Mouse (Mus musculus) adrenal gland, postnatal 14 days (tissue): ENCODE results near the gene Fam43a. TPM values are rescaled to one million over a fixed set of nuclear protein-coding genes. Genes with fewer than 3 reads are reported as not detected.

ENCODE experiments used
- DNase-seq: peaks from one replicate; pipeline ENCODE4 v3.0.0; 2021; ENCODE audit warnings: mixed read lengths
- long read RNA-seq, 2 experiments: library from polyadenylated mRNA; stranded (forward); transcript quantifications; one replicate each; pipeline ENCODE4 v2.0.0; 2021
- total RNA-seq: library from RNA; stranded (reverse); gene quantifications from 2 replicates; pipeline ENCODE4 v1.2.3, GENCODE M21; 2021

The Fam43a gene
- 33.6 and 48.4 TPM in 2 replicates for total RNA-seq
- long read RNA-seq, experiment 1, transcript Fam43a-201 (1 exons, 3,075 nt): major isoform, 26 of 26 reads
- long read RNA-seq, experiment 1, partial matches to known transcripts: 0 of 26 reads
- long read RNA-seq, experiment 1, other reads (novel, unspliced or antisense): 0 of 26 reads
- long read RNA-seq, experiment 2, transcript Fam43a-201 (1 exons, 3,075 nt): major isoform, 24 of 24 reads
- long read RNA-seq, experiment 2, partial matches to known transcripts: 0 of 24 reads
- long read RNA-seq, experiment 2, other reads (novel, unspliced or antisense): 0 of 24 reads

DNA sequence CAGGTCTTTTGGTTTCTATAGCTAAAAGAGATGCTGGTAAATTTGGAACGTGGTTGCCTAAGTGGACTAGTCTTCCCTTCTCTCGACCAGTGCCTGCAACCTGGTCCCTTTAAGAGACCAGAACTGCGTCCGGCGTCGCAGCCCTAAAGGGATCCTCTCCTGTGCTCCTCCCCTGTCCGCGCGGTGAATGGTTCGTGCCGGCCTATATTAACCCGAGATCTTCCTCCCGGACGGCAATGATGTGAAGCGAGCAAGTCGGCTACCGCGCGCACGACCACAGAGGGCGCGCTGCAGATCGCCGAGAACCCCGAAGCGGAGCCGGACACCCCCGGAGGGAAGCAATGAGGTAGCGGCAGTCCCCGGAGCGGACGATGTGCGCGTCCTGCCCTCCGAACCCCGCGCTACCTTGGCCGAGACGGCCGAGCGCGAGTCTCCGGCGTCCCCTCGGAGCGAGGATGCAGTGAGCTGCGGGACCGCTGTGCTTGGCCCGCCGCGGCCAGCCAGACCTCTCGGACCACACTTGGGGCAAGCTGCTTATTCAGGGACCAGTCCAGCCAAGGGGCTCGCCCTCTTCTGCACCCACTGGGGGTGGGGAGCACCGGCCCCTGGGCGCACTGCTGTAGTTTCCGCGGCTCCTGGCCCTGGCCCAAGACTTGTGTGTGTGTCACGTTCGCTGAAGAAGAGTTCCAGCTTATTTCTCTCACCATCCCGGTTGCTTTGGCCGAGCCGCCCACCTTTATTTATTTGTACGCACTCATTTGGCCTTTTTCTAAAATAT, at the start of gene Fam43a:
TSS of gene Fam43a (plus strand) at position 233 of the 778 bp plus-strand sequence.
- DNase-seq: peak; percentile 96

DNA sequence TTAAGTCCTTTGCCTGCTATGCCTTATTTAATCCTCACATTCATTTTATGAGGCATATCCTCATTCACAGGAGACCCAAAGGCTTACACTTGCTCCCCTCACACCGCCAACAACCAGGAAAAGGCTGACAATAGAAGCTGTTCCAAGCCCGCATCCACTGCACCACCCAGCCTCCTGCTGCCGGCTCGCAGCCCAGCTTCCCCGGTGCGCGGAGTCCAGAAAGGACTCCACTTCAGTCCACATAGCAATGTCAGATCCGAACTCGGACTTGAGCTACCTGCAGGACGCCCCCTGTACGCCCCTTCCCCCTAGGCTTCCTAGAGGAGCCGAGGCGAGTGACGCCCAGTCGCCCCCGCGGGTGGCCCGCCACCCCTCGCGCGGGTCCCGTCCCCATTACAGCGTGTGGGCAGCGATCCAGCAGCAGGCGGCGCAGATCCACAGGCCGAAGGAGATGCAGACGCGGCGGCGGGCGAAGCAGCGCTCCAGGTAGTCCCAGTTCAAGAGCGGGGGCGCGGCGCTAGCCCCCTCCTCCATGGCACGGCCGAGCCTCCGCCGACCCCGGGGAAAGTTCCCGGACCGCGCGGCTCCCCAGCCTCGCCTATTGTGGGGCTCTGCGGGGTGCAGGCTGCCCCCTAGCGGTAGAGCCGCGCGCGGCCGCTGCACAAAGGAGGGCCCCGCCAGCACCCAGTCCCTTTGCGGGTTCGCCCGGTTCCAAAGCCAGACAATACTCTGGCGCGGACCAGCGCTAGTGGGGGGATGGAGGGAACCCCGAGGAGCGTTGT, 49.4 kb upstream of the Fam43a start:
- peak; percentile 84 for DNase-seq

DNA sequence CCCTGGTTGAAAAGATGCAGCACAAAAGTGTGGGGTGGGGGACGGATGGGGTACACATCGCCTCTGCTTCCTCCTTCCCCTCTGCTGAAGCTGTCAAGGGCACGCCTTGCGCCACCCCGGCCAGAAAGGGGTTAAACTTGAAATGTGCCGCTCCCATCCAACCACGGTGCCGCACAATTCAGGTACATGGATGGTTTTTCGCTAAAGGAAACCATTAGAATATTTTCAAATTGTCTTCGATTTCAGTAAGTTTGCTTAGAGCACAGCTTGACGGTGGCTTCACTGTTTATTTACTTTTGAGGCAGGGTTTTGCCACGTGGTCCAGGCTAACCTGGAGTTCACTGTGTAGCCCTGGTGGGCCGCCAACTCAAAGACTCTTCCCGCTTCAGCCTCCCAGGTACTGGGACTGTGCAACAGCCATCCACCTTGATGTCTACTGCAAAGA, 48.8 kb upstream of the Fam43a start, which contains the start of gene Tmem44:
TSS of gene Tmem44 (minus strand) at position 95 of the 445 bp plus-strand sequence.
- no peak for DNase-seq

DNA sequence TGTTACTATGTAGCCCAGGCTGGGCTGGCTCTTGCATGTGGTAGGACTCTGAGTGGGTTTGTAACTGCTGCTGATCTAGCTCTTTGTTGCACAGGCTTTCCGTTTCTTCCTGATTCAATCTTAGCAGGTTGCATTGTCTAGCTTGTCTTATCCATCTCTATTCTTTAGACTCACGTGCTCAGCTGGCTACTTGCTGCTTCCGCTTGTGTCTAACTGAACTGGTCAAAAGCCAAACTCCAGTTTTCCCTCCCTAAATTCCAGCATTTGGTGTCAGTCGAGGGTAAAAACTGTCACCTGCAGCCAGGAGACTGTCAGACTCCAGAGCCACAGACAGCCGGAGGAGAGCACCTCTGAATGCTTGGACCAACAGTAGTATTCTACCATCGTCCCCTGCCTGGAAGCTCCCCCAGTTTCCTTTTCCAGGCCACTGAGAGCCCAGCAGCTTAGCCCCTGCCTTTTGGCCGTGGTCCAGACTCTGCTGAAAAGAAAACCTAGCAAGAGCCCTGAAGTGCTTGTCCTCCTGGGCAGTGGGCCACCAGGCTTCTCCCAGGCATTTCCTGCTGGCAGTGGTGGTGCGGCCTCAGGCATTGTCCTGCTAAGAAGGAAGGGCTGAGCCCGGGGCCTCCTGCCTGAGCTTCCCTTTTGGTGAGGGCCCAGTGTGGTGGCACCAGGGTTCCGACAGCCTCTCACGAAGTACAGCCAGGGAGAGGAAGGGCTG, 46.7 kb upstream of the Fam43a start:
- peak; percentile 87 for DNase-seq

DNA sequence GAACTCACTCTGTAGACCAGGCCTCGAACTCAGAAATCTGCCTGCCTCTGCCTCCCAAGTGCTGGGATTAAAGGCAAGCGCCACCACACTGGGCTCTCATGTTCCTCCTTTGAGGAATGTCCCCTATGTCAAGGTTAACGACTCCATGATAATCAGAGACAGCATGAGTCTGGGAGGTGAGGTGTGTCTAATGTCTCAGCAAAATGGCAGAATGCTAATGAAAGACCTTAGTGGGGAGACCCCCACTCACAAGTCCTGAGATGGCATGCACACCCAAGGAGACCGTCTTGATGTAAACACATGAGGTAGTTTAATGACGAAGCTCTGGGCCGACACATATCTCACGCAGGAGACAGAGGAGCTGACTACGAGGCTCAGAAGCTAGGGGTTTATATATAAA, 45.4 kb upstream of the Fam43a start:
- no peak for DNase-seq

DNA sequence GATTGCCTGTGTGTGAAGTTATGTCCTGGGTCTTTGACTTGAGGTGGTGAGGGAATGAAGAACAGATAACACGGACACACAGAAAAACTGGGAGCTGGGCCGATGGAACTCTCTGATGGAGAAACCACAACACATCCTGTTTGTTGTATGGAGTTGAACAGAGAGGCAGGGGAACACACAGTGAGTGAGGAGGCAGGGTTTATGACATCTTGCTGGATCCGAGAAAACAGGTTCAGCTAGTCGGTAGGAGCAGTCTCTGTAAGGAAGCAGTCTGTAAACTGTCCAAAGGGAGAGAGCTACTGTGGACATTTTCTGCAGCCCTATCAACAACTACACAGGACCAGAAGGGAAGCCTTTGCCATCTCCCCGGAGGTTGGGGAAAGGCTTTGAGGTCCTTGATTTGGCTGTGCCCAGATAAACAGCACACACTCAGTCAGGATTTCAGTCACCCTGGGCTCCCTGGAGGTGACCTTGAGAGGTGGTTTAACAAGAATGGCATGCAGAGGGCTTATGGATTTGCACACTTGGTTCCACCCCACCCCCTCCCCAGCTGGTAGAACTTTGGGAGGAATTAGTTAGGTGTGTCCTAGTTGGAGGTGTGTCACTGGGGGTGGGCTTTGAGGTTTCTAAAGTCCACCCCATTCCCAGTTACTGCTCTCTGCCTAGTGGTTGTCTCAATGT, 40.1 kb upstream of the Fam43a start:
- DNase-seq: peak; percentile 30

DNA sequence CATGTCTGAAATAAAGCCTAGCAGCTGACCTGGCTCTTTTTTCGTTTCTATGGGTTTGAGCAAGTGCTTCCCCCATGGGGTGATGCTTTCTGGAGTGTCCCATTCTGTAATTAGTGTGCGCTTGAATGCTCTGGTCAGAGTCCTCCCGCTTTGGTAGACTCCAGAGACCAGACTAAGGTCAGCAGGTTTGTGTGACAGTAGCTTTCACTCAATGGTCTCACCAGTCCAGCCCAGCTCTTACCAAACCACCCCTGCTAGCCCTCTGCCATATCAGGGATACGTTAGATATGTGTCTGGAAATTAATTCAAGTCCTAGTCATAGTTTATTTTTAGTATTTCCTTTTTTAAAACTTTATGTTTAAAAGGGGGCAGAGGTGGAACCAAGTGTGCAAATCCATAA, 38.9 kb upstream of the Fam43a start:
- DNase-seq: no peak

DNA sequence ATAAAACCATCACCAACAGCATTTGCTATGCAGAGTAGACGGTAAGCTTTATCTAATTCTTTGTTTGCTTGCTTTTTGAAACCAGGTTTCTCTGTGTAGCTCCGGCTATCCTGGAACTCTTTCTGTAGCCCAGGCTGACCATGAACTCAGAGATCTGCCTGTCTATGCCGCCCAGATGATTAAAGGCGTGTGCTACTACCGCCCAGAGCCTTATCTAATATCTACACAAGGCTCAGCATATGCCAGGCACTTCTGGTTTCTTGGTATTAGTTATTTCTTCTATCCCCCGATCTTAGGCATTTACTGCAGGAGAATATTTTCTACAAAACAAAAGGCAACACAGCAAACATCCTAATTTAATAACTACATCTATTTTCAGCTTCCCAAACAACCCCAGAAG, 33.9 kb upstream of the Fam43a start:
- DNase-seq: no peak

DNA sequence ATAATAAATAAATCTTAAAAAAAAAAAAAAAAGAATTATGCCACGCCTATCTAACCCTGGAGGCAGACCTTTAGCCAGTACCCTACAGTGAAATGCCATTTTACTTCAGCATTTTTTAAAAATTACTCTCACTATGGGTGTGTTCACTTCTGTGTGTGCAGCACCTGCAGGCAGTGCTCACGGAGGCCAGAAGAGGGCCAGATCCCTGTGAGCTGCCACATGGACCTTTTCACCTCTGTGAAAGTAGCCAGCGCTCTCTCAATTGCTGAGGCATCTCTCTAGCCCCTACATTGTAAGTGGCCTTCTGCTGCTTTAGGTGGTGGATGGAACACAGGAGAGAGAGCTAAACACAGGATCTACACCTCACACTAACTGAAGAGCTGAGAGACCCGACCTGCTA, 29.4 kb upstream of the Fam43a start:
- no peak for DNase-seq

DNA sequence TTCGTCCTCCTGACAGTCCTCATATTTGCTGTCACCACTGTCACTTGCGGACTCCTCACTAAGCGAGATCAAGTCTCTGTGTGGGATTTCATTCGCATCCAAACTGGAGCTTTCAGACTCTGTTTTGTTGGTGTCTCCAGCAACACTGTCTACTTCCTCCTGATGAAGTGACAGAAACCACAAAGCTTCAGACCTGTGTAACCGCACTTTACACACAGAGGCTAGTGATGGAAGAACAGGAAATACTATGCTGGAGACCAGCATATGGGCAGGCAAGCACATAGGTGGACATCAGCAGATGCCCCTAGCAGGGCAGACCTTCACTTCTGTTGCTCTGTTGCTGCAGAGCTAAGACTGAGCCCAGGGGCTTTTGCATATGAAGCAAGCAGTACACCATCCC, 28.1 kb upstream of the Fam43a start:
- no peak for DNase-seq

DNA sequence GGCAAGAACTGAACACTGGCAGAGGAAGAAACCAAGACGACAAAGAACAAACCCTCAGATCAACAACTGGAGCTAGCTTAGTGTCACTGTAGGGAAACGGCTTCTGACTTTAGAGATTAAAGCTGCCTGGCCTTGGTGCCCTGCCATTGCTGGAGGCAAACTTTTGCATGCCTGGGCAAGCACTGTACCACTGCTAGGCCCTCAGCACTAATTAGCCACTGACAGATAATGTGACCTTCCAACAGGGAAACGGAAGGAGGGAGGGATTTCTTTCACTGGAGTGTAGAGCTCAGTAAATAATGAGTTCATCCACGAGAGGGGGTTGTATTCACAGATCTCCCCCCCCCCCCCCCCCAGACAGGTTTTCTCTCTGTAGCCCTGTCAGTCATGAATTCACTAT, 27.3 kb upstream of the Fam43a start:
- DNase-seq: peak; percentile 43

DNA sequence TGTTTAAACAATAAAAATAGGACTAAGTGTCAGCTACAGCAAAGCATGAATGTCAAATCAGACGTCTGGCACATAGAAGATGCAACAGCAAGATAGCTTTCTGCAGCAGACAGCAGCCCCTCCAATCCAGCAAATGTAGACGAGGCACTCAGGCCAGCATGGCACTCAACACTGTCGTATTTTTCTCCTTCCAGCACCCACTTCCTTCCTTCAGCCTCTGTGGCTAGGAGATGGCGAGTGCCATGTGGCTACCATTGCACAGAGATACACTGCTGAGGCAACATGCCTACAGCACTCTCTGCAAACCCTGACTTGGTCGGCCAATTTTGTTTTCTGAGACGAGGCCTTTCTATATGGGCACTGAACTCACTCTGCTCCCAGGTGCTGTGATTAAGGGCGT, 23.7 kb upstream of the Fam43a start:
- no peak for DNase-seq

DNA sequence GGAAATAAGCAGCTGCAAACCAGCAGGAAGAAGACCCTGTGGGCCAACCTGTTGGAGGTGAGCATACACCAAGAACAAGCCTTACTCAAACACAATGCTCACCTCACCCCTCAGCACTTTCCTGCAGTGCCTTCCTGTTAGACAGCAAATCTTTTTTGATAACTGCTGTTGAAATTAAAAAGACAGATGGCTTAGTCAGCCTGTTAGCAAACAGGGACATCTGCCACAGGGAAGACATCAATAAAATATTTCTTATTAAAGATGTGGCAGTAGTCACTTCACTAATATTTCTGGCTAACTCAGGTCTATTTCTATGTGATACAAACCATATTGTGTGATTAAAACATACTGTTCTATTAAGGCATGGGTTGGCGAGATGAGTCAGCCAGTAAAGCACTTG, 23.1 kb upstream of the Fam43a start:
- no peak for DNase-seq

DNA sequence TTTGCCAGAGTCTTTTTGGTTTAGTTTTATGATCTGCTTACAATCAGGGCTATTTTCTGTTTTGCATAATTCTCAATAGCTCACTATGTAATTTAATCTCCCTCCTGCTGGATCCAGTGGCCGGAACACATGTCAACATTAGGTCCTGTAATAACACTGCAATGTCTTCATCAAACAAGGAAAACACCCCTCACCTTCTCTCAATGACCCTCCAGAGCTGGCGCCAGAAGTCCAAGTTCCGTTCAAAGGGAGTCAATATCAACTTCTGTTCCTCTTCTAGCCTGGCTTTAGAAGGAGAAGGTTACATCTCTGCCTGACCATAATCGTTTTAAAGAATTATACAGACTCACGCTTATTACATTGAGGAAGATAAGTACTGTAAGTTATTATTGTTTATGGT, 18.8 kb upstream of the Fam43a start:
- DNase-seq: no peak

DNA sequence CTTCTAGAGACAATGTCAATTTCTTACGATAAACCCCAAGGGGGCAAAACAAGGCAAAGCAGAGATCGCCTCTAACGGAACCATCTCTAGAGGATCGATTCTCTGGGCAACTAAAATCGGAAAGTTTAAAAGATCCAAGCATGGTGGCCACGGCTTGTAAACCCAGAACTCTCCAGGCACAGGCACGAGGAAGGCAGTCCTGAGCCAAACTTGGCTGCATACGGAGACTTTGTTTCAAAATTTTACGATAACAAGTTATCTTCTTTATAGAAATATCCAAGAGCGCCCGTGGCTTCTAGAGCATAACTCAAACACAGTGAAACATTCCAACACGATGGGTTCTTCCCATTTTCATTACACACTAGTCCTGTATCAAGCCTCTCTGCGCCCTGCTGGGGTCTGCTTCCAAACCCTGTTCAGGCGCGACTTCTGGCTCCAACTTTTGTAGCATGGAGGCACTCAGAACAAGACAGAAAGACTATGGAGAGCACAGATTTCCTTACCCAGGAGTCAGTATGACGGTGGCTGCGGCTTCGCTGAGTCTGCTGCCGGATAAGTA, 12.5 kb upstream of the Fam43a start:
- DNase-seq: no peak

DNA sequence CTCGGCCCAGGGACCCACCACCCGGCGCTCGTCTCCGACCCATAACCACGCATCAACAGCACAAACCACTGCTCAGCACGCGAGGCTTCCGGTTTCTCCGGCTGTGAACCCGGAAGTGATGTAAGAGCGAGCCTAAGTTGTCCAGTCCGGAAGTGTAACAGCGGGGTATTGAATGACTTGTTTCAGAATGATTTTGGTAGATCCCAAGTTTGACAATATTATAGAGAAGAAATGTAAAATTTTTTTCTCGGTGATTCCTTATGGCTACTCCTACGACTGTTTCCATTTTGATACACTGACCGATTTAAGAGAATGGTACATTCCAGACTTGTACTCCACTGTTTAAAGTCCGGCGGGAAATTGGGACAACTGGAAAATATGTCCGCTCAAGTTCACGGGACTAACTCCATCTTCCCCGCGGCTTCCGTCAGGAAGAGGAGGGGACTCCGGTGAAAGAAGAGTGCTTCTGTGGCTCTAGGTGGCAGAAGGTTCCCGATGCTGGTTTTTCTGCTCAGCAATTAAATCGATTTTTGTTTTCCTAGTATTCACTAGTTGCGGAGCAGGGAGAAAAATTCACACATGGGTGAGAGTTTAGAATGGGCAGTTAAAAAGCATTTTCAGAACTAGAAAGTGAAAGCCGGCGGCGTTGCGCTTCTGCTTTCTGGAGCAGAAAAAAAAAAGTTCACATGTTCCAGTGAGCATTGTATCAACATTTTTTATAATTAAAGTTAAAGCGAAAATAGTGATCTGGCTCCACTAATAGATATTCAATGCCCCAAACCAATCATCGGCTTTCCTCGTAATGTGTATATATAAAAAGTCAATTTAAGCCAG, 11.8 kb upstream of the Fam43a start, which contains the start of gene Lsg1:
TSS of gene Lsg1 (minus strand) at position 99 of the 834 bp plus-strand sequence.
- DNase-seq: peak; percentile 90

DNA sequence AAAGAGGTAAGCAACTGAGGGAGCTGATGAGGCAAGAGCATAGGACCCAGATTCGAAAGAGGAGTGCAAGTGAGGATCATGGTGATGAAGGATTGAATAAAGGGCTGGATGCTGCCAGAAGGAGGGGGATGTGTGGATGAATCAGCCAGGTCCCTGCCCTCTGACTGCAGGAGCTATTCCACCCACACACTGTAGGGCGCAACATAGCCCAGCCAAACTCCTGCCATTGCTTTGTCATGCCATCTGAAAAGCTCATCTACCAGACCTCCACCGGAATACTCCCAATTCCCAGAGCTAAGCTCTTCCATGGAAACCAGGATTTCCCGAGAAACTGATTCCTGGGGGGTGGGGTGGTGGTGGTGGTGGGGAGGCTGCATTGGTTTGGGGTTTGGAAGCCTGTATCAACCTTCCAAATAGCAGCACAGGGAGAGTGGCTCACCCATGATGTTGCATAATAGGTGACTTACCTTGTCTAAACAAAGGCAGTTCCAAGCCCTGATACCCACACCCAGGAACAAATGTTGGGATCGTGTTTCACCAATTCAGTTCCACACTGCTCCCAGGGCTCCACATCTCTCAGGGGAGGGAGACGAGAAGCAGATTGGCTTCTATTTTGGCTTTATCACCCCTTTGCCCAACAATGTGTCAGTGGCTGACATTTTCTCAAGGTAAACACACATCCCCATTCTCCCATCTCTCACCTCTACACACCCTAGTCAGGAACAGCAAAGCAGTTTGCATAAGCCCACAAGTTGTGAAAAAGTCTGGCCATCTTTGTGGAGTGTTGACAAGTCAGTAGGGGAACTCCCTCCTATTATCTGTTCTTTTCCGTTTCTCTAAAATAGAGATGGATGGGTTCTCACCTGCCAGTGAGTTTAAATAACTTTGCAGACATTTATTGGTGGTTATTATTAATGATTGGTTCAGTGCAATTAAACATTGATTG, 9.0 kb upstream of the Fam43a start:
- DNase-seq: no peak

DNA sequence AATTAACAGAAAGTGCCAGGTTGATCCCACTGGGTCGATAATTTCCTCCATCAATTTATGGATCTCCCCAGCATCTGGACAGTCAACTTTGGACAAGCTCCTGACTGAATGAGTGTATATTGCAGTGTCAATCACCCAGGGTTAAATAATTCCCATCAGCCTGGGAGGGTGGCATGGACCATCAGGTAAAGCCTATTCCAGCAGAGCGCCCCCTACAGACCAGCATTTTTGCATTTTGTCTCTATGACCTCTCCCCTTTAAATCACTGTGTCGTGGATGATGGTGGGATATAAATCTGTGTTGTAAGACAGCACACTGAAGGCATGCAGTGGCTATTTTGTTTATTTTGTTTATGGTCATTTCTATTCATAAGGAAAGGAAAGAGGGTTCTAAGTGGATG, 7.5 kb upstream of the Fam43a start:
- peak; percentile 30 for DNase-seq

DNA sequence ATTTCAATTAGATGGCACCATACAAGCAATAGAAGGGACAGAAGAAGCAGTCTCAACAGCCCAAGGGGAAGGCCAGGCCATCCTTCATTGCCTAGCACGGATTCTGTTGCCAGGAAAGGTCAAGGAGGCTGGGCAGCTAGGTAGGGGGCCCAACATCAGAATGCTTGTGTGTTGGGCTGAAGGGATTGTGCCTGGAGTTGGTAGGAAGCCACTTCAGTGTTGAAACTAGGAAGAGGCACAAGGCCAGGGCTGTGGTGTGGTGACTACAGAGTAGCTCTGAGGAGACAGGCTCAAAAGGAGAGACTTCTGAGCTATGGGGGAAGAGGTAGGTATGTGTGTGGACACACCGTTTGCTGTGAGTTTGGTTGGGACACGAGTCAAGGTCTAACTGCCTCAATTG, 4.2 kb upstream of the Fam43a start:
- DNase-seq: no peak
